Mouse (Mus musculus): ENCODE data around the gene Yod1.

The Yod1 gene

DNA sequence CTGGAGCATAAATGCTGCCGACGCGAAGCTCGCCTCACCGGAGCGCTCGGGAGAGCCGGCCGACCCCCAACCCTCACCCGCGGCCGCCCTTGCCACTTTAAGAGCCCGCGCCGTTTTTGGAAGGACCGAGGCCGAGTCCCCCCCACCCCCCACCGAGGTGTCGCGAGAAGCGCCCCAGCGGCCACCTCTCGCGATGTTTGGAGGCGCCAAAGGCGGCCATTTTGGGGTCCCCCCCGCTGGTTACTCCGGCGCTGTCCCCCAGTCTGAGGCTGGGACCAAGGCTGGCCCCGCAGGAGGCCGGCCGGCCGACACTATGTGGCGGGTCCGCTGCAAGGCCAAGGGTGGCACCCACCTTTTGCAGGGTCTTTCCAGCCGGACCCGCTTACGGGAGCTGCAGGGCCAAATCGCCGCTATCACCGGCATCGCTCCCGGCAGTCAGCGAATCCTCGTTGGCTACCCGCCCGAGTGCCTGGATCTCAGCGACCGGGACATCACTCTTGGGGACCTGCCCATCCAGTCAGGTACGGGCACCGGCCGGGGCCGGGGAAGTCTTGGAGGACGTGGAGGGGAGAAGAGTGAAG, at the start of gene Yod1:
TSS of gene Yod1 (plus strand) at position 37 of the 581 bp plus-strand sequence.
- DNase-seq, result peak; percentile 95

DNA sequence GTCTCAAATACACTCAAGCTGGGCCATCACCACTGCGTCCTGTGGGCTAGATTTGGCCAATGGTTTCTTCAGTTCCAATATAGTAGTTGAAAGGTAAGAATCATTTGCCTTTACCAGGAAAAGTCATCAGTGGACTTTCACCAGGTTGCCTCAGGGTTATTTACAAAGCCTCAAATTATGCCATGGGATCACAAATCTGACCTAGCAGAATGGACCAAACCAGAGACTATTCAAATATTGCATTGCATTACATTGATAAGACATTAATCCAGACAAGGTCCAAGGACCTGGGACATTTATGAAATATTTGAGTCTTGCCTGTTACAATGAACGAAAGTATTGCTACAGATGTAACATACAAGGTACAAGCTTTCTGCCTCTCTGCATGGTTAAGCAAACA, 38.6 kb upstream of the Yod1 start:
- no peak for DNase-seq

DNA sequence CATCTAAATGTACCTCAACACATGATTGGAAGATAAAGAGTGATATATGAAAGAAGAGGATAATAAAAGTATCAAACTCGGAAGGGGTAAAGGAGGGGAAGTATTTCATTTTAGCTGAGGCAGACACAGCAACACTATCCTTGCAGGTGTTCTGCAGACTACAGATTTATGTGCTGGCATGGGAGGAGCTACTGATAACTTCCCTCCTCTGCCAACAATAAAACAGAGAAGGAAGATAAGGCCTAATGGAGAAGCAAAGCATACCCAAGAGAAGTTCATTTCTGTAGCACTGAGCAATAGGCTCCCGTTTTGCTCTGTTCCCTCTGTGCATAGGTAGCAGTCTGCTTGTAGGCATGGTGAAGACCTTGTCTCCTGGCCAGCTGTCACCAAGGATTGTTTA, 36.1 kb upstream of the Yod1 start:
- no peak for DNase-seq

DNA sequence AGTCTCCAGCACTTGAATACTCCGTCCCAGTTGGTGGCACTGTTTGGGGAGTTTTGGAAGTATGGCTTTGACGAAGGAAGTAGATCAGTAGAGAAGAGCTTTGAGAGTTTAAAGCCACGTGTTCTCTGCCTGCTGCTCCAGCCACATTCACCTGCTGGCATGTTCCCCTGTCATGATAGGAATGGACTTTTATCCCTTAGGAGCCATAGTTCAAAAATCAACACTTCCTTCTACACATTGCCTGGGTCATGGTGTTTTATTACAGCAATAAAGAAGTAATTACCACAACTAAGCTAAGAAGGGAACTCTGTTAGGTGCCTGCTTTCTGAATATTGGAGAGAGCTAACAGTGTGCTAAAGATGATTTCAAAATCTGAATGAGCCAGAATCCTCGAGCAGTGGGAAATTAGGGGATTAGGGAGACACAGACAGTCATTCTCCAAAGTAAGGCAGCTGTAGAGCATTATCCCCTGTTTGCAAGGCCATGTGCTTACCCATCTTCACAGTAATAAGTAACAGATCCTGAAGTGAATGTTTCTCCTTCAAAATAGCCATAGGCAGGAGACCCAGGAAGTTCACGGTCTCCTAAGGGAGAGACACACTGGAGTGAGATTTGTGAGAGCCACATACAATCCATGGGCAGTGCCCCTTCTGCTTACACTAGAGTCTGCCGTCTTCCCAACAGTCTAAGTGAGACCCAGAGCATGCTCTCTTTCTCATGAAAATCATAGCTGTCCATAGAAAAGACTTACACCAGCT, 35.3 kb upstream of the Yod1 start:
- DNase-seq, result no peak

DNA sequence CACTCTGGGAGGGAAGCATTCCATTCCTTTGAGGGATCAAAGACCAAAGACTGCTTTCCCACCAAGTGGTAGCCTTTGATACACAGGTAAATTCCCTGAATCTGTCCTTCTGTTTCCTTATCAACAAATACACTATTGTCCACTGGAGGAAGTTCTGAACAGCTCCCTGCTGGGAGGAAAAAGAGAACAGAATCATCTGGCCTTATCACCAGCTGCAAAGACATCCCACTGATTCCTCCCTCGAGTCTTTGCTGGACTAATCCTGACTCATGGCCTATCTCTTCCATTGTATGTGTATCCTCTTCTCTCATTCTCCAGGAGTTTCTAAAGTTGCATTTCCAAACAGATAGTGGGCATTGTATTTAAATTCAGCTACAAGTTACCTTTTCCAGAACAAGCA, 33.2 kb upstream of the Yod1 start:
- no peak for DNase-seq

DNA sequence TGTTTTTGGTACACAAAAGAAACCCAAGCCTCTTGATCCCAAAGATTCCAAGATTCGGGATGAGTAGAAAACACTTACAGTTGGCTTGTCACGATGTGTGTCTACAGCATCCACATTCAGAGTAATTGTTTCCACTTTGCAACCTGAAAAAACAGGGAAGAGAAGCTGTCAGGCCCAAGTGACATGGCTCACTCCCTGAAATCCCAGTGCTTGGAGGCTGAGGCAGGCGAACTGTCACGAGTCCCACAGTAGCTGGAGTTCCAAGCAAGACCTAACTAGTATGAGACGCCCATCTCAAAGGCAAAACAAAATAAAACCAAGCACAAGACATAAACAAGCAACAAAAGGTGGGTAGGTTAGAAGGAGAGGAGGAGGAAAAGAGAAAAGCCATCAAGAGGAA, 18.5 kb upstream of the Yod1 start:
- no peak for DNase-seq

DNA sequence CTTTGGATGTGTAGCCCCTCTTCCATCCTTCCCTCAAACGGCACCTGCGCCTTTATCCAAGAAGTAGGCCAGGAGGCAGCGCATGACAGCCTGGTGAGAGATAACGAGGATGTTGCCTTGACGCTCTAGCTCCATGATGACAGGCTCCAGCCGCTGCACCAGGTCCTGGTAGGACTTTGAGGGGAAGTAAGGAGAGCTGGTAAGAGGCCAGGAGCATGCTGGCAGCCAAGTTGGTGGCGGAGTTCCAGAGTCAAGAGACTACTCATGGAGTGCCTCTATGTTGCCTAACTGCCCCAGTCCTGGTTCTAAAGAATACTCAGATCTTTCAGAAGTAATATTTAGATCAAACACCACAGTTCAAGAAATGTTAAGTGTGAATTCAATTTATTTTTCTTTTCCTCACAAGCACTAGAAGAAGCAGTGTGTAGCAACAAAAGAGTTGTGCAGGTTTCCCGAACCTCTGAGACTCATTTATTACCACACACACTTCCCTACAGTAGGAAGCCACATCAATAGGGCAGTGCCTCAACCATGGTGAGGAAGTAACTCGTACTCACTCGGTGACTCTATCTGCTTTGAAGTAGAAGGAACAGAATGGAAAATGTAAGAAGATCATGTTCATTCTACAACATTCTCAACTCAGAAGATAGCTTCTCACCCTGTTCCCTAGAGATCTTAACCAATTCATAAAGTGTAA, 17.0 kb upstream of the Yod1 start:
- no peak for DNase-seq

DNA sequence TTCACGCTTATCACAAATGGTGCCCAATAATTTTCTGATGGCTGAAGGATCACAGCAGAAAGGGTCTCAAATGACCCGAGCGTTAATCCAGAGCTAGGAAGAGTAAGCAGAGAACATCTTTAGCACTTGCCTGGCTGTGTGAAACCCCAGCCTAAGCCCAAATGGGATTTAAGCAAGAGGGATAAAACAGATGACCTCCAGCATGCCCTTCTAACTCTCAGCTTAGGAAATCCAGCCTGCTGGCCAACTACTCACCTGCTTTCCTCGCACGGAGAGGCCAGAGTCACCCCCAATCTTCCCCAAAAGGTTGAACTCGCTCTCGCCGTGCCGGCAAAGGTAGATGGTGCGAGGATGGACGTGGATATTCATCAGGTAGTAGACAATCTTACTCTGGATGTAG, 15.2 kb upstream of the Yod1 start:
- DNase-seq, result no peak

DNA sequence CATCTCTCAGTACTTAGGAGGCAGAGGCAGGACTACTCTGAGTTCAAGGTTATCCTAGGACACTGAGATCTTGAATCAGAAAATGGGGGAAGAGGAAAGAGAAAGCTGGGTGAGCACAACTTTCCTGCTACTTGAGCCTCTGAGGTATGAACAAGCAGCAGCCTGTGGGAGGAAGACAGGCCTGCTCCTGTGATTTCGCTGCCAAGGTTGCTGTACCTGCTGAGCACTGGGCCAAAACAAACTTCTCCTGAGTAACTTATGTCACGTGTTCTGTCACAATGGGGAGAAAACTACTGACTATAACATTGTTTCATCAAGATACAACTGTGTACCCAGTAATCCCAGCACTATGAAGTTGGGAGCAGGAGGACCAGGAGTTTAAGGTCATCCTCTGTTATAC, 13.5 kb upstream of the Yod1 start:
- no peak for DNase-seq

DNA sequence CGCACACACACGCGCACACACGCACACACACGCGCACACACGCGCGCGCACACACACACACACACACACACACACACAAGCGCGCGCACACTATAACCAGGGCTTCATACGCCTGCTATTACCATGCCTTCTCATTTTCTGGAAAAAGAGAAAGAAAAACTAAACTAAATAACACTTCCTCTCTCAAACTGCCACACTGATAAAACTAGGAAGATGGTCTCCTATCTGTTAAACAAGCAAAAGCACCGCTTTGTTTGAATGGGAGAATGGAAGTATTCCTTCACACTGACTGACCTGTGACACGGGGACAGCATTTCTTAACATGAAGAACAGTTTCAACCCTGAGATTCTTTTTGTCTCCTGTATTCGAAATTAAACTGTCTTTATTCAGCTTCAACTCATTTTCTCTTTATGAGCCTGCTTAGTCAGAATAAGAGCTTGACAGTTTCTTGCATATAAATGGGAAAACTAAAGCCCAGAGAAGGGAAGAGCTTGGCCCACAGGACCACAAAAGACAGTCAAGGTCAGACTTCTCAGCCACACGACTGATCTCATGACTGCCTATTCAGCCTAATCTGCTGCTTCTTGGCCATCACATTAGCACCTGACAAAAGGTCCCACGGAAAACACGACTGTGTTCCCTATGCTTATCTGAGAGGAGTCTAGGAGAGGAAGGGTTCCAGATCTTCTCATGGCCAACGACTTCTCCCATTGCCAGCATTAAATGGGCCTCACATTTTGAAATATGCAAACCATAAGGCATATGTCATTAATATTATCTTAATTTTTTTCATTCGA, 6.6 kb upstream of the Yod1 start:
- DNase-seq, result no peak

DNA sequence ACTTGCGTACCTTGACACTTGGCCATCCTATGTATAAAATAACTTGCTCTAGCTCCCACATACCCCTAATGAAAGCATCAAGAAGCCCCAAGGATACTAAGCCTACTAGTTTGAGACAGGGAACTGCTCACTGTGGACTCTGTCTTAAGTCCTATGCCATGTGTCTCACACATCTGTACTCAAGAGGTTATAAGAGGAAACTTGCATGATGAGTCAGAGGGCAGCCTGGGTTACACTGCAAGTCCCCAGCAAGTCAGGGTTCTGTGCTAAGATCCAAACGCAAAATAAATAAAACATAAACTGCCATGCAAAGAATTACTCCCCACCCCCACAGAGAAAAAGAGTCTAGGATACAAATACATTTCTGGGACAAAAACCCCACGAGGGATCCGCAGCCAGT, 3.1 kb upstream of the Yod1 start:
- DNase-seq, result no peak

DNA sequence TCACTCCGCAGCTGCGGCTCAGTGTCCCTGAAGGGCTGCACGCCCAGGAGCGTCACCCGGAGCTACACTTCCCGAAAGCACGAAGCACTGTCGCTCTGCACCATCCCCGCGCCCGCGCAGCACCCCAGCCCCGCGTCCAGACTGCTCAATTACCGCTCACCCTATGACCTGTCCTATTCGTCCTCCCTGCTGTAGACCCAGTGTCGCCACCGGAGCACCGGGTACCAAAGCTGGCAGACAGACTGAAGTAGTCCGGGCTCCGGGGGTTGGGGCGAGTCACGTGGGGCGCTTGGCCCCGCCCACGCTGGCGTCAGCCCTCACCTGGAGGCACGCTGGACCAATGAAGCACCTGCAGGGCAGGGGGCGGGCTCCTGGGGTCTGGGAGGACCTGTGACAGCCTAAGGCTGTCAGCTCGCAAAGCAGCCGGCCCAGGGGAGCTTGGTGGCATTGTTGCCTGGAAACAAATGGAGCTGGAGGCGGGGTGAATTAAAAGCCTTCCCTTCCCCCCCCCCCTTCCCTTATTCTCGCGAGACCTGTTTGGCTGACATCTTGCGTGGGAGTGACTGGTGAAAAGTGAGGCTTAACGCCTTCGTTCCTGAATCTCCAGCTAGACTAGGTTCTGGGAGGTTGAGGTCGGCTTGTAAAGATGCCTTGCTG, 1.4 kb upstream of the Yod1 start, which contains the start of gene Gm29427:
TSS of gene Gm29427 (minus strand) at position 239 of the 657 bp plus-strand sequence.
- DNase-seq, result peak; percentile 96

DNA sequence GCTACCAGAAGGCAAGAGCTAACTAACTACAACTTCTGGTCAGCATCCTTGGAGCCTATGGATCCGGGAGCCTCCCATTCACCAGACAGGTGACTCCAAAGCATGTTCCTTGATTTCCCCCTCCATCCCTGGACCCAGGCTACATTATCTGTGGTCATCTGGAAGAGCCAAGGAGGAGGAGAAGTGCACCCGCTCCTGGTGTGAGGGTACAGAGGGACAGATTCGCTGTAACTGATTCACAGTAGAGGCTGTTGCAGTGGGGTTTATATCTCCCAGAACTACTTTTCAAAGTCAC, 962 bp upstream of the Yod1 start:
- DNase-seq, result no peak

DNA sequence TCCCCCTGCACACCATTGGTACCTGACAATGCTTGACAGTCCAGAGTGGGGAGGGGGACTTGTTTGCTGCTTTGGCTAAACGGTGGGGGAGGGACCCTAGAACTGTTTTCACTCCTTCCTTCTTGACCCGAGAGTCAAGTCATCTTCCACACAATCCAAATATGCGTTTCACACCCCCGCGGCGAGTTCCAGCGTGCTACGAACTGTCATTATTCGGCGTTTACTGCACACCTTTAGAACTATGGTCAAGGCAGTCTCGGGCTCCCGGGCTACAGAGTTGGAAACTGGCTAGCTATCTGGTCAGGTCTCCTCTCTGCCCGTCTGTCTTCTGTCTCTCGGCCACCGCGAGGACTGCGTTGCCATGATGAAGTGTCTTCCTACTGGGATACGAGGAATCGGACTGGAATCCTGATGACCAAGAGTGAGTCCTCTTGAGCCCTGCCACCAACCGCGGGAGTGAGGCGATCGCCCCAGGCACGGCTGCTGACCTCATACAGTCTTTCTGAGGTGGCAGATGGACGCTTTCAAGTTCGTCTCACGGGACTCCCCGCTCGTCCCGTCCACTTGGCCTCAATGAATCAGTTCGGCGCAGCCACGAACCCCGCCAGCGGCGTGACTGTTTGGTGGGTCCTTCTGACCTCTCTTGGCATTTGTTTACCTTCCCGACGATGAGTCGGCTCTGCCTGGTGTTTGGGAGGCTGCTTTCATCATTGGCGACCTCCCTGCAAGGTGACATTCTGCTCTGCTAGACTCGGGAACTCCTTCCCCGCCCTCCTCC, 425 bp upstream of the Yod1 start:
- peak; percentile 59 for DNase-seq

DNA sequence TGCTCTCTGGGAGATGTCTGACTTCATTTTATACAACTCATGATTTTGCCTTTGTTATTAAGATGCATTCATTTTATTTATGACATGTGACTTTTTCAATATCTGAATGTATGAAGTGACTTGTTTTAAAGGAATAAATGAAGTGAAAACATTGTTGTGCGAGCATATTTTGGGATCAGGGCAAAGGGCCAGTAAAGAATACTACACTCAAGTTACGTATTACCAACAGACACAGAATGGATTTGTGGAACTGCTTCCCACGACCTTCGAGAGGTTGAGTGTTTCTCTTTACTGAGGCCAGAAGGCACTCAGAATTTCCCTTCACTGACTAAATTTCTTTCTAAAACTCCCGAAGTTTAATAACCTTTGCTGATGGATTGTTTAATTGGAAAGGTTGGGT, 7.1 kb downstream of the Yod1 start:
- no peak for DNase-seq

DNA sequence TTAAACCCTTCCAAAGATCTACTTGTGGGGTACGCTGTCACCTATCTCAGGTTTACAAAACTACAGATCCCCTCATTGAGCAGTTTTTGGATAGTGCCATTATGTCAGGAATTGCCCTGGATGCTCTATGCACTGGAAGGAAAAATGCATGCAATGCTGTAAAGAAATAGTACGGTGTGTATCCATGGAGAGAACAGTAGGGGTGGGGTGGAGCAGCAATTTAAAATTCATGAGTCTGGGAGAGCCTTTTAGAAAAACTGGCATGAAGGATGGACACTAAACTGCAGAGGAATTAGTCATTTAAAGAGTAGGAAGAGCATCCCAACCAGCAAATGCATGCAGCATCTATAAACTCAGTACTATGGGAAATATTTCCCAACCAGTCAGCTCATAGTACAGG, 9.3 kb downstream of the Yod1 start:
- no peak for DNase-seq

DNA sequence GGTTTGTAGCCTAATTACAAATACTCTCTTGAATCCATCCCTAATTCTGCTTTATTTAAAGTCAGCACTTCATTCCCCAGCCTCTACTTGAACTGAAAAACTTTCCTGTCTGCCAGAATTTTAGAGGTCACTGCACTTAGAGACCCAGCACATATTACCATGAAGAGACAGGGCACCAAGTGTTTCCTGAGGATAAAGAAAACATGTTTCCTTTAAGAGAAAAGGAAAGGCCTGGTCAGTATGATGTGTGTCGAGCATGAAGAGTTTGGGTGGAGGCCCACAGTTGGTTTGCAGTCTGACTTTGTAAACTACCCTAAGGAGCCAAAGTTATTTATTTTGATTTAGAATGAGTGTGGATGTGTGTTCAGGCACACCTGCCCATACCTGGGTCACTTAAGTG, 10.9 kb downstream of the Yod1 start:
- DNase-seq, result no peak

DNA sequence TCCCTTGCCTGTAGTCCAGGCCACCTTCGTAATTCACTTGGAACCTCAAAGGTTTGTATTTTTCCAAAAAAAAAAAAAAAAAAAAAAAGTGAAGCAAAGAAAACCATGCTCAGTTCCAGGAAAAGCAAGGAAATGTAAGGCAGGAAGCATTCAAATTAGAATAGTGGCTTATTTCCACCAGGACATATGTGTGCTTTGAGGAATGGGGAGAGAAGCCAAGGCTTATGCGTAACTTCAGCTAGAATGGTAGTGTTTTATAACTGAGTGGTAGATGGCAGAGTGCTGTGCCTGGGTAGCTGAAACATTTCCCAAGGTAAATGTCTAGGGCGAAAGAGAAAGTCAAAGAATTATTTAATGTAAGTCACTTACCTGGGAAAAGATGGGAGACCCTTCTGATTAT, 11.6 kb downstream of the Yod1 start:
- DNase-seq, result no peak

DNA sequence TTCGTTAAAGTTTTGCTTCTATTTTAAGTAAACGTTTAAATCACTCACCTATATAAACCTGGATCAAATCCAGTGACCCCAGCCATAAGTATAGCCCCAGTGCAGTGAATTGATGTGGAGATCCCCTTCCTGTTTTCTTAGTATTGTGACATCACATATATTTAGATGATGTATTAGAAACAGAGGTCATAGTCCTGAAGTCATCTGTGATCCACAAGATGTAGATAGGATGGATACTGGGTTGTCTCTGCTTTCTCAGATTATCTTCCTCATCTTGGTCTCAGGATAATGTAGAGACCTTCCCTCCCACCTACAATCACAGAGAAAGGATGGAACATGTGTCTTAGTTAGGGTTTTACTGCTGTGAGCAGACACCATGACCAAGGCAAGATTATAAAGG, 12.0 kb downstream of the Yod1 start, which contains the start of gene Pfkfb2:
TSS of gene Pfkfb2 (minus strand) at position 101 of the 400 bp plus-strand sequence.
- DNase-seq, result no peak

DNA sequence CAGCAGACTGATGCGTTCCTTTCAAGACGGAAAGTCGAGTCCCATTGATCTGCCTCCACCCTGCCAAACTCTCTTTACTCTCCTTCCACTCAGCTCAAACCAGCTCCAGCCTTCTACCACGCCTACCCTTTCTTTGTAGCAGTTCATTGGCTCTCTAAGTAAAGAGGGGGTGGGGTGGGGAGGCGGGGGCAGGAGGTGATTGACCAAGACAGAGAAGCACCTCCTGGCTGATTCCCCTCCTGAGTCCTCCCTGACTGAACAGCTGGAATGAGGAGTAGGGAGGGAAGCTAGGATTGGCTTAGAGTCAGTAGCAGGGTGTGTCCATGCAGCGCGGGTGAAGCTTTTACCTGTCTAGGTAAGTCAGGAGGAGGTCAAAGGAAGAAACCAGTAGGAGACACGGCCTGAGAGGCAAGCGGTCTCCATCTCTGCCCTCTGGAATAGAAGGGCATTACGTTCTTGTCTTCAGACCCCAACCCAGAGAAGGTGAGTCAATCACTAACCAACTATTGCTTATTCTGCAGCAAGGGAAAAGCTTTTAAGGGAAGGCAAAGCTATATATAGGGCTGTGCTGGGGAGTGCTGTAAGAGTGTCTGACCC, 14.7 kb downstream of the Yod1 start, which contains the start of gene AA986860:
TSS of gene AA986860 (plus strand) at position 236 of the 597 bp plus-strand sequence.
- peak; percentile 65 for DNase-seq
